Mouse (Mus musculus) induced T-regulatory cell, adult 2 months (primary cell): ENCODE results near the gene Traf3ip3.

ENCODE experiments used
- DNase-seq: peaks from one replicate; pipeline ENCODE4 v3.0.0-alpha.2; 2012; ENCODE audit warnings: low read depth

The Traf3ip3 gene

GRCm38 (mm10) chr1:193207503-193207902 is 6.0 kb upstream of the Traf3ip3 start, which contains the start of gene Lamb3:
Lamb3 (plus strand) TSS chr1:193207699.
- peak; percentile 70 for DNase-seq

- DNase-seq, result no peak
These were observed 3.9 kb upstream of the Traf3ip3 start for GRCm38 (mm10) chr1:193205431-193205830.

GRCm38 (mm10) chr1:193203821-193204220 is 2.3 kb upstream of the Traf3ip3 start:
- no peak for DNase-seq

GRCm38 (mm10) chr1:193200640-193201382 is 692 bp downstream of the Traf3ip3 start:
- DNase-seq, result peak; percentile 93

GRCm38 (mm10) chr1:193198312-193198711 is 3.2 kb downstream of the Traf3ip3 start:
- DNase-seq, result peak; percentile 70

- DNase-seq, result no peak
These were observed 3.9 kb downstream of the Traf3ip3 start for GRCm38 (mm10) chr1:193197494-193198205.

DNA sequence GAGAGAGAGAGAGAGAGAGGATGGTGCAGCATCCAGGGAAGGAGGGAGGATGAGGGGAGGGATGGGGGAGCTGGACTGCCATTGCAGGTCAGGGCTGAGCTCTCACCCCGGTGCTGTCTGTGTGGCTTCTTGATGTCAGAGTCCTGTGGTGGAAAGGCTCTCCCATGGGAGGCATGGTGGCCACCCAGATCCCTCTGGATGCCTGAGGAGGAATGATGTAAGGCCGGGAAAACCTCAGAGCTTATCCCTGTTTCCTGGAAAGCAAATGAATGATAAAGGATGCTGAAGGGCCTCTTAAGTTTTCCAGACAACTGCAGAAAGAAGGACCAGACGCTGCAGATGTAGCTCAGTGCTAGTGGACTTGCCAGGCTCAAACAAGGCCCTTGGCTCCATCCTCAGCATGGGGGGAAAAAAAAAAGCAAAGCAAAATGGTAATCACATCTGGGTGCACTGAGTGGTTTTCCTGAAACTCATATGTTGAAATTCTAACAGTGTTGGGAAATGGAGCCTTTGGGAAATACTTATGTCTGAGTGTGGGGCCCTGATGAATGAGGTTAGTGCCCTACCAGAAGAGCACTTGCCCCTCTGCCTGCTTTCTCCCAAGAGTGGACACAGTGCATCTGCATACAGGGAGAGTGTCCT is 6.2 kb downstream of the Traf3ip3 start:
- DNase-seq, result no peak

DNA sequence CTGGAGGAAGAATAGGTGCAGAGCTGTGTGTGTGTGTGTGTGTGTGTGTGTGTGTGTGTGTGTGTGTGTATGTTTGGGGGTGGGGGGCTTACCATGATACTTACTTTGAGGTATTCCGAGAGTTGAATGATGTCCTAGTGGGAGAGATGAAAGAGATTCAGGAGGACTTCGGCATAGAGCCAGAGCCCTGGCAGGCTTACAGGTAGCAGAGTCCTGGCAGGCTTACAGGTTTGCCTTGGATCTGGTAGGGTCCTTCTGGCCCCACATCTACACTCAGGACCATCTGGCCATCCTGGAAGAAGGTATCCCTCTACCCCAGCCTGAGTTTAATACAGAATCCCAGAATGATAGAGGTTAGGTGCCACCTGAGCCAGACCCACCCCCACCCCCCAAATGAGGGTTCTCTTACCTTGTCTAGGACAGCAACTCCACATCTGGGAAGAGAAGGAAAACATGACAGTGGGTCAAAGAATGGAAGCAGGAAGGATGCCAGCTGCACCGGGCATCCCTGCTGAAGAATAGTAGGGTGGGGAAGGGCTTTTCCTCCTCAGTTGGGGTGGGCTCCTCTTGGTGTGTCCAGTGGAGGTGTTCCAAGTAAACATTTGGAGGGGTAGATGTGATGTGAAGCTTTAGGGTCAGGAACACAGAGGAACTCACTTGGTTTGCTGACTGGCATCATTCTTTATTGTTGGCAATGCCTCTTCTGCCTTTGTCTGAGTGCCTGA is 6.9 kb downstream of the Traf3ip3 start:
- no peak for DNase-seq

- peak; percentile 53 for DNase-seq
These were observed 9.7 kb downstream of the Traf3ip3 start for GRCm38 (mm10) chr1:193191675-193192283.

GRCm38 (mm10) chr1:193189771-193190170 is 11.7 kb downstream of the Traf3ip3 start:
- DNase-seq, result peak; percentile 55

DNA sequence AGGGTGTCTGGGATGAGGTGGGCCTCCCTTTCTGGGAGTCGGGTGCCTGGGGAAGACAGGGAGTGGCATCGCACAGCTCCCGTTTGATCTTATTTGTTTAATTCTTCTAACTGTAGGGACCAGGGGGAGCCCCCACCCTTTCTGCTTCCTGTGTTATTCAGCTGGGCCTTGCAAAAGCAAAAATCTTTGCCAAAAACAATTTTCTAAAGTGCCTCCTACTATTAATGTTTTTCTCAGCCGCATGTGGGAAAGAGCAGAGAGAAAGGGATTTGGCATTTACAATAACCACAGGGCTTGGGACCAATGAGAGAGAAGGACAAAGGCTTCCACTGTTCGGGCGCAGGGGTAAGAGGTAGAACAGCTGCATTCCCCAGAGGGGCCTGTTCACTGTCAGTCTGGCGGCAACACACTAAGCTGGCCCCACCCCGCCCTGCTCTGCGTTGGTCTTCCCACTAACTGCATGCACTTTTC is 12.3 kb downstream of the Traf3ip3 start:
- DNase-seq, result peak; percentile 76

DNA sequence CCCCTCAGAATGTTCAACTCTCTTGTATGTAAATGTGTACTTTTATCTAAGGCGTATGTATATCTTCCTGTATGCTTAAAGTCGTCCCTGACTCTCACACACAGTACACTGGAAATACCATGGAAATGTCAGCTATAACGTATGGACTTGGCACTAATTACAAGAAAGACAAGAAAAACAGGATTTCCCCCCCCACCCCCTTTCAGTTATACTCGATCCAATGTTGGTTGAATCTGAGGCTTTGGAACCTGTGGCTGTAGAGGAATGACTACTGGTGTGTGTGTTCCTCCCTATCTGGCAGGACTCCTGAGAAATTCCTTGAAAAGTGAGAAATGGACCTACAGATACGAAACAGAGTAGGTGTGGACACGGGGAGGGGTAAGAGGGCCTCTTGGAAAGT is 13.2 kb downstream of the Traf3ip3 start:
- no peak for DNase-seq

GRCm38 (mm10) chr1:193181104-193181503 is 20.4 kb downstream of the Traf3ip3 start:
- DNase-seq, result peak; percentile 77

- DNase-seq, result no peak
These were observed 27.3 kb downstream of the Traf3ip3 start for GRCm38 (mm10) chr1:193174143-193174733.

- DNase-seq, result no peak
These were observed 27.7 kb downstream of the Traf3ip3 start for GRCm38 (mm10) chr1:193173810-193174129.

DNA sequence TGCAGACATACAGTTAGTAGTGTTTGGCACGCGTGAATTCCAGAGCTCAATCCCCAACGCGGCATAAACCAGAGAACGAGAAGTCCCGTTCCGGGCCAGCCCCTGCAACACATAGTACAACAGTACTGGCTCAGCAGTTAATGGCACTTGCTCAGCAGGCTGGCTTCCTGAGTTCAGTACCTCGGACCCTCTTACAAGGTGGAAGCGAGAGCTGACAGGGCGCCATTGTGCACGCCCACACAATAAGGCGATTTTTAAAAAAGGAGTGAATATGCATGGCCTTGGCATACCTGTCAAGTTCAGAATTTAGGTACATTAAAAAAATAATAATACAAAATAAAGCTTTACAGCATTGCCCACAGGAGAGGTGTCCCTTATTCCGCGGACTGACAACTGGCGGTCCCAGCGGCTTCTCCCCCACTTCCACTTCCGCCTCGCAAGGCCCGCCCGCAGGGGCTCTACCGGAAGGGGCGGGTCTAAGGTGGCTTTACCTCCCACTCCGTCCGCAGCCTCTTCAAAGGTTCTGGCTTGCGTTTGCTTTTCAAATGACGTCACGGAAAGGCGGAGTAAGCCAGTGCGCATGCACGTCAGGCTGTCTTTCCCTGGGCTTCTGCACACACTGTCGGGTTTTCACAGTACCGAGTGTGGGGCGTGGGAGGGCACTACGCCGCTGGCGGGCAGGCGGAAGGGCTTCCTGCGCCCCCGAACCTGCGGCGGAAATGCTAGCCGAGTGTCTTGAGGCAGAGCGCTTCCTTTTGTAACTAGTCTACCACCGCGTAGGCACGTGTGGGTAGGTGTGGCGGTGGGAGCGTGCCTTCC is 28.3 kb downstream of the Traf3ip3 start:
- DNase-seq, result peak; percentile 100

- peak; percentile 68 for DNase-seq
These were observed 31.6 kb downstream of the Traf3ip3 start for GRCm38 (mm10) chr1:193169856-193170255.

DNA sequence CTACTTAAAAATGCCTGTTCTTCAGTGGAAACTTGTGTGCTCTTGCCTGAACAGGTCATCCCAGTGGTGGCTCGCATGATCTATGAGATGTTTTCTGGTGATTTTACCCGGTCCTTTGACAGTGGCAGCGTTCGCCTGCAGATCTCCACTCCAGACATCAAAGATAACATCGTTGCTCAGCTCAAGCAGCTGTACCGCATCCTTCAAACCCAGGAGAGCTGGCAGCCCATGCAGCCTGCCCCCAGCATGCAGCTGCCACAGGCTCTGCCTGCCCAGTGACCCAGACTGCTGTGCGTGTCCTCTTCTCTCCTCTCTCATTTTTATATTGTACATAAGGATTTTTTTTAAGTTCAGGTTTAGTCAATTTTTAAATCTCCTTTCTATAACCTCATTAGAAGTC is 32.3 kb downstream of the Traf3ip3 start:
- DNase-seq, result peak; percentile 8

DNA sequence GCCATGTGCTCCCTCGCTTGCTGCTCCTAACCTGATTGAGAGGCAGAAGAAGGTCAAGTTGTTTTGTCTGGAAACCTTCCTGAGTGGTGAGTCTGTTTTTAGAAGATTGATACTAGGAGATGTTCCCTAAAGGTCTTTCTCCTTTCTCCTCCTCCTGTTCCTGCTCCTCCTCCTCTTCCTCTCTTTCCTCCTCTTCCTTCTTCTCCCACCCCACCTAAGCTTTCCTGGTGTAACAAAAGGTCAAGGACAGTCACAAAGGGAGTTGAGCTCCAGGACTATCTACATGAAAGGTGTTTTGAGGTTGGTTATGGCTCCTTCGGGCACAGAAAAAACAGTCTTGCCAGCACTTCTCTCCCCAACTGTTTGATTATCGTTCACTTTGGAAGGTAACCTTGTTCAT is 33.8 kb downstream of the Traf3ip3 start, which contains the start of gene A130010J15Rik:
Gene A130010J15Rik (plus strand): TSS at position 301 of the 400 bp plus-strand sequence.
- no peak for DNase-seq

DNA sequence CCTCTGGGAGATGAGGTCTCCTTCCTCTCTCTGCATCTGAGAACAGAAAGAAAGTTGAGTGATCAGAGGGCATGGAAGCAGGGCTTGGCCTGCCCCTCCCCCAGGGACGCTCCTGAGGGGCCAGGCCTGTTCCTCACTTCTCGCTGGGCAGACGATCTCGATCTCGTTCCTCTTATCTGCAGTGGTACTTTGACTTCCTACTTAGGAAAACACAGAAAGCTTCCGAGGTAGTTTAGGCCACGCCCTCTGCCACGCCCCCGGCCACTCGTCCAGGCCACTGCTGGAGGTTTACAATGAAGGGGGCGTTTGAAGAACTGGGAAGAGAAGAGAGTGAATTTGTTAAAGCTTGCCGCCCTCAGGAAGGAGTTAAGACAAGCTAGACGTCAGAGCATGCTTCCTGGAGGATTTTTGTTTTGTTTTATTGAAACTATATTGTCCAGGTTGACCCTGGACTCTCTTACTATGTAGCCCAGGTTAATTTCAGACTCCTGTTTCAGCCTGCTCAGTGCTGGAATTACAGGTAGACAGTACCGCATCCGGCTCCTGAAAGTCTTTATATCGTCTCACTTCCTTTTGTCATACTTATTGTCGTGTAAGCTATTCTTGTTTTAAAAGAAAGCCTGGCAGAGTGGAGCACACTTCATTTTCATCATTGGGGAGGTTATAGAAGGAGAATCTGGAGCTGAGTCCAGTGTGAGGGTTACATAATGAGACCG is 41.0 kb downstream of the Traf3ip3 start:
- peak; percentile 79 for DNase-seq
